Mouse (Mus musculus) lung, postnatal 0 days (tissue): ENCODE measurements at regions not wholly inside any gene's neighbourhood (a gene's known extent, or its start where the extent isn't known, plus 50 kb on each side); places are given as distances from the start of the nearest gene placed in this dataset.

ENCODE experiments used
- CTCF ChIP-seq: IDR thresholded peaks from 2 replicates; pipeline ENCODE4 v1.5.1; 2016; ENCODE audit warnings: antibody characterized with exemption, mild to moderate bottlenecking
- EP300 ChIP-seq: IDR thresholded peaks from 2 replicates; pipeline ENCODE4 v1.6.1; 2016; ENCODE audit warnings: antibody characterized with exemption, mild to moderate bottlenecking, control low read depth

- TF ChIP-seq CTCF (no peak), EP300 (no peak)
These were observed 69.5 kb downstream of the Aldh8a1 start for GRCm38 (mm10) chr10:21446641-21447040.
